Mouse (Mus musculus) monocyte, adult 2 months (primary cell): ENCODE results near the gene Prkd2.
A peak's percentile ranks its signal among the peaks of the same experiment; 100 is the strongest.

Source experiments
- DNase-seq, 2 experiments: peaks; one replicate each; pipeline ENCODE4 v3.0.0; 2022; ENCODE audit warnings: low spot score in 2 of 2, low read depth in 1 of 2

The Prkd2 gene

DNA sequence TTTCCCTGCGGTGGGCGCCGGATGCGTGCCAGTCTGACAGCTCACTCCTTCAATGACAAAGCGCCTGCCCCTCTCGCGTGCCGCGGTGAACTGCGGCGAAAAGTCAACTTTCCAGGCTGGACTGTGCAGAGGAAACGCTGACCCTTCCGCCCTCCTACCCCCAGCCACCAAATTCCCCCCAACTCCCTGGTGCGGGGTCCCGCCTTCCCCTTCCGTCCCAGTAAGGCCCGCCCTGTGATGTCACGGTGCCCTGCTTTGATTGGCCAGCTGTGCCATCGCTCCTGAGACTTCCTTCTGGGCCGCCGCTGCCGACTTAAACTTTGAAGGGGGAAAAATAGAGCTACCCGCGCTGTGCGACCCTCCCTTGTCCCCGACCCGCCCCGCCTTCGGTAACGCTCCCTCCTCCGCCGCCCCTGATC is at the start of gene Prkd2:
Gene Prkd2 (plus strand): TSS at position 258 of the 419 bp plus-strand sequence.
- peak; percentile 36 to 76 for DNase-seq

DNA sequence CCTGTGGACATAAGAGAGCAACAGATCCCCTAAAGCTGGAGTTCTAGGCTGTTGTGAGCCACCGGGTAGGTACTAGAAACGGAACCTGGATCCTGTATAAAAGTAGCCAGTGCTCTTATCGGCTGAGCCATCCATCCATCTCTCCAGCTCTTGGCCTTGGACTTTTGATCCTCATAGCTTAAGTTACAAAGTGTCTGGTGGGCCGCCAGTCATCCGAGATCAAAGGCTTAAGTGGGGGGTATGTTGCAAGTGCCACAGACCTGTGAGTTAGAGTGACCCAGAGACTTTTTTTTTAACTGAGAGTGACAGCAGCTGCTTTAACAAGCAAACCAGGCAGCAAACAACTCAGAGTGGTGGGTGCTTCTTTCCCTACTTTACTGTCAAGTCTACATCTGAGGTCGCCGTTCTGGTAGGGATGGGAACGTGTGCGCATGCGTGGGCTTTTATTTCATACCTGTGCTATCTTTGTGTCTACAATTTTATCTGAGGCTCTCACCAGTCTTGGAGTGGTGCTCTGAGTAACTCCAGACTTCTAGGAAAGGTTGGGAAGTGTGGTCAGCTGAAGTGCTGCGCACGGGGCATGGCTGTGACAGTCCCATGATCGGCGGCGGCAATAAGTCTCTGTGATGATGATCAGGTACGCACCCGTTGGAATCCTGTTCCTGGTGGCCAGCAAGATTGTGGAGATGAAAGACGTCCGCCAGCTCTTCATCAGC is 49.5 kb upstream of the Prkd2 start:
- no peak for DNase-seq

DNA sequence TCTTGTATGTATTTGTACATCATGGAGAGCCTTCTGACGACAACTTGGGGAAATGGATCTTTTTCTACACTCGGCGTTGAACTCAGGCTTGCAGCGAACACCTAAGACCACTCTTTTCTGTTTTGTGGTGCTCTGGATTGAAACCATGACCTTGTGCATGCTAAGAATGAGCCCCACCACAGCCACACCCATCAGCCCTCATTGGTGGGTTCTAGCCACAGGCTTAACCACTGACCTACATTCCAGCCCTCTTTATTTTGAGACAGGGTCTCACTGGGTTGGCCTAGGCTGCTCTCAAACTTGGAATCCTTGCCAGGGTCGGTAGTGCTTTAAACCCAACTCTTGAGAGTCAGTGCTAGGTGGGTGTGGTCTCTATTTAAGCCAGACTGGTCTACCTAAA is 47.8 kb upstream of the Prkd2 start:
- DNase-seq: no peak

DNA sequence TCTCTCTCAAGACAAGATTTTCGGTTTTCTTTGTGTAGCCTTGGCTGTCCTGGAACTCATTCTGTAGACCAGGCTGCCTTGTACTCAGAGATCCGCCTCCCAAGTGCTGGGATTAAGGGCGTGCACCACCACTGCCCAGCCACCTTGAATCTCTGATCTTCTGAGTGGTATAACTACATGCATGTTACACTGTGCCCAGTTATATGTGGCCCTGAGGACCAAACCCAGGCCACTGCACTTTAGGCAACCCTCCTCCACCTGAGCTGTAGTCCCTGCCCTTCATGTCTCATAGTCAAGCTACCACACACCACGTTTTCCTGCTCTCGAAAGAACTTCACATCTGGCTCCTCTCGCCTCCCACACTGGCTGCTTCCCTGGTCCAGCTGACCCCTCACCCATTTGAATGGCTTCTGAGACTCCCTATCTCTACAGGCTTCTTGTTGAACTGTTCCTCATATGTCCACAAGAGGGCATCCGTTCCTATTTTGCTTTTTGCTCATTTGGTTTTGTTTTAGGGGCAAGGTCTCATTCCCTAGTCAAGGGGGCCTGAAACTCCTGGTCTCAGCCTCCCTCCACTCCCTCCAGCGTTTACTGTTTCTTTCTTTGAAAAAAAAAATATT is 38.2 kb upstream of the Prkd2 start:
- DNase-seq: no peak

DNA sequence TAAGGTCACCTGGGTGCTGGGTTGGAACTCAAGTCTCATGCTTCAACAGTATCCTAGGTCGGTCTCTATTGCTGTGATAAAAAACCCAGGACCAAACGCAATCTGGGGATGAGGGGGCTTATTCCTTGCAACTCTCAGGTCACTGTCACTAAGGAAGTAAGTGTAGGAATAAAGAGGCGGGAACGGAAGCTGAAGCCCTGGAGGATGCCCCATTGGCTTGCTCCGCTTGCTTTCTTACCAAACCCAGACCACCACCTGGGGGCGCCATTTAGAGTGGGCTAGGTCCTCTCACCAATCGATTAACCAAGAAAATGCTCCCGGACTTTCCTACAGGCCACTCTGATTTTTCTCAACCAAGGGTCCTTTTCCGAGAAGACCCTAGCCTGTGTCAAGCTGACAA is 34.8 kb upstream of the Prkd2 start:
- DNase-seq: no peak

DNA sequence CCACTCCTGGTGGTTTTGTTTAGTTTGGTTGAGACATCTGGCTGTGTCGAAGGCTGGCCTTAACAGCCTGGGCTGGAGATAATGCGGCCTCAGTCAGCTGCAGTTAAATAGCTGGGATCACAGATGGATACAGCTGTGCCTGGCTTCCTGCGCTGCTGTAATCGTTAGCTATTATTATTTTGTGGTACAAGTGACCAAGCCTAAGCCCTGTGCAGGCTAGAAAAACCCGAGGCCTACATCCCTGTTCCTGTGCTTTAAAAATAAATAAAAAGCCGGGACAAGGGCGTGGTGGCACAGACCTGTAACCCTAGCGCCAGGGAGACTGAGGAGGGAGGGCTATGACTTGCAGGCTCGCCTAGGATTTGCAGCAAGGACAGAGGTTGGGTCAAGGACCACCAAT is 34.1 kb upstream of the Prkd2 start:
- no peak for DNase-seq

DNA sequence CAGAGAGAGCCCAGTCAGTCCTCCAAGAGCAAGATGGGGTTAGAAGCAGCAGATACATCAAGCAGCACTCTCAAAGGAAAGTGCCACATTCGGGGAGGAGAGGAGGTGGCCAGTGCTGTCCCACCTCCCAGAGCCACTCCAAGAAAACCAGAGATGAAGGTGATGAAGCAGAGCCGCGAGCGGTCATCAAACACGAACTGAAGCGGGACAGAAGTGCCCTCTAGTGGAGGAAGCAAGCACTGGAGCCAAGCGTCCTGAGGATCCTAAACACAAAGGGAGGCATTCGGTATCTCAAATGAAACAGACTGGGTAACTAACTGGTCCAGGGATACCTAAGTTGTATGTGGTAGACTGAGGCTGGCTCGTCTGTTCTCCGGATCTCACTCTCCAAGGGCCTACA is 33.0 kb upstream of the Prkd2 start:
- no peak for DNase-seq

DNA sequence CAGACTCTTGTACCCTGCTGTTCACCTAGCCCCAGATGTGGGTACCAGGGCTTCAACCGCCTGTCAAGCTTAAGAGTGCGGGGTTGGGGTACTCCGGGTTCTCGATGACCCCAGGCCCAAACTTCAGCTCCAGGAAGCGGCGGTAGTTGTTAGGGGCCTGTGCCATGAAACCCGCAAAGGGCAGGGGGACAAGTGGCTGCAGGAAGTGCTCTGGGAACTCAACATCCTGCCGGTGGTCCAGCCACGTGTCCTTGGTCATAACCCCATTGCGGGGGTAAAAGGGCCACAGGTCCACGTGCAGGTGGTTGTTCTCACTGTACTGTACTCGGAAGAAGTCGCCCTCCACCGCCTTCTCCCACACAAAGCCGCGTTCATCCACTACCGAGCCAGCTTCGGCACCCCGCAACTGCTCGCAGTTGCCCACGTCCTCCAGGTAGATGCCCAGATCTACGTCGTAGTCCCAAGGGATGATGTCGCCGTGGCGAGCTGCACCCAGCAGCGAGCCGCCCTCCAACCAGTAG is 32.2 kb upstream of the Prkd2 start:
- no peak for DNase-seq

DNA sequence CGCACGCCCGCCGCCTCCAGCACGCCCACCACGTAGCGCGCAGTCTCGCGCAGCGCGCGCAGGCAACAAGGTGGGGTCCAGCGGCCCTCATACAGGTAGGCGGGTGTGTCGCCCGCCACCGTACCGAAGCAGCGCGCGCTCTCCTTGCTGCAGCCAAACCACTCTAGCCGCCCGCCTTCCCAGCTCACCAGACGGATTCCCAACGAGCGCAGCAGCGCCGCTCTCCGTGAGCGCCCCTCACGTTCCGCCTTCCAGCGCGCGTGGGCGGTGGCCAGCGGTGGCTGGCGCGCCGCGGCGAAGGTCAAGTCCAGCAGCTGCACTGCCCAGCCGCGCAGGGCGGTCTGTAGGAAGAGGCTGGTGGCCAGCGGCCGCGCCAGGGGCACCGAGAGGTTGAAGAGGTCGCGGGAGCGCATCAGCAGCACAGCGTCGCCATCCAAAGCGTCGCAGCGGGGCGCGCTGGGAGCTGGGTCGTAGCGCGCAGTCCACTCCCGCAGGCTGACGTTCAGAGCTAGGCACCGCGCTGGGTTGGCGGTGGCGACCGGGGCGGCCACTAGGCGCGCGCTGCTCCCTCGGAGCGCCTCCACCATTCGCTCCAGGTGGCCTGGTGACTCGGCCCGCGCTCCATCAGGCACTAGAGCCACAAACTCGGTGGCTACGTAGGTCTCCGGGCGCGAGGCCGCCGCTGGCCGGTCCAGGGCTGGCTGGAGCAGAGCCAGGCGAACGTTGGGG is 31.6 kb upstream of the Prkd2 start:
- no peak for DNase-seq

DNA sequence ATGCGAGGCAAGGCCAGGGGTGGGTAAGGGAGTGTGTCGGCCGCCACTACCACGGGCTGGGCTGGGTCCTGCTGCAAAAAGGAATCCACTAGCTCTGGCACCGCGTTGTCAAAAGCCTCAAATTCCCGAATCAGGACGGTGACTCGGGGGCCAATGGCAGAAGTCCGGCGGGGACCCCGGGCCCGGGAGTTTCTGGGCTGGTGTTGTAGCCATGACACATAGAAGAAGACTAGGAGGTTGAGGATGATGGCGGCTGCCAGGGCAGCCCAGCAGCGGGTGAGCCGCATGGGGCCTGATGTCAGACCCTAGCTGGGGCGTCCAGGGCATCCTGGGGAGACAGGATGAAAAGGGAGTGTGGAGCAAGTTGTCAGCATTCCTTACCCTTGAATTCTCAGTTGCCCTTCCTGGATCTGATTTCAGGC is 31.0 kb upstream of the Prkd2 start:
- no peak for DNase-seq

DNA sequence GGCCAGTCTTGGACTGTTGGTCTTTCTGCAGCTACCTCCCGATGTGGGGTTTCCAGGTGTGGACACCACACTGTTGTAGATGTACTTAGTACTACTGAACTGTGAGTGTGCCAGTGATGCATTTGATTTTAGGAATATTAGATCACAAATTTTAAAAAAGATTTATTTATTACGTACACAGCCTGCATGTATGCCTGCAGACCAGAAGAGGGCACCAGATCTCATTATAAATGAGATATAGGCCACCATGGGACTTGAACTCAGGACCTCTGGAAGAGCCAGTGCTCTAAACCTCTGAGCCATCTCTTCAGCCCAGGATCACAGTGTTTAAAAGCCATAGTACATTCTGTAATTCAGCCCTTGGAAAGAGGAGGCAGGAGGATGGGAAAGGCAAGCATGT is 30.2 kb upstream of the Prkd2 start:
- DNase-seq: no peak

DNA sequence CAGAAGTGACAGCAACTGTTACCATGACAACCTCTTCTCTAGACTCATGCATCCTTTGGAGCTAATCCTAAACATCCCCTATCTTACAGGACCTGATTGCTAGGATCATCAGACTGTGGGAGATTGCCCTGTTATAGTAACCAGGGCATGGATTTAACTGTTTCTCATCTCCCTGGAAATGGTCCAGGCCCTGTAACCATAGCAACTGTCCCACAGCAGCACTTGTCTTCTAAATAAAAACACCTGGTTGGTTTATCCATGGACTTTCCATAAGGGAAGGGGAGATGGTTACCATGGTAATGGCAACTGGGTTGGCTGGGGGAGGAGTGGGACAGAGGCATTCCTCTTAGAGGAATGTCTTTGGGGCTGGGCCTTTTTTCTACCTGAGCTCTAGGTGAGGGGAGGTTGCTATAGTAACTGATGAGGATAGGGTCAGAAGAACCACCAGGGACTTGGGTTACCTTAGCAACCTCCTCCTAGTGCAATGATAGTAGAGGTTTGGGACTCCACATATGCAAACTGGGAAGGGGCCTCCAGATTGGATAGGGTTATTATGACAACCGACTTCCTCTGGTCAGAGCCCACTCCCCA is 27.3 kb upstream of the Prkd2 start, which contains the start of gene Strn4:
Gene Strn4 (plus strand): TSS at position 539 of the 591 bp plus-strand sequence.
- no peak for DNase-seq

DNA sequence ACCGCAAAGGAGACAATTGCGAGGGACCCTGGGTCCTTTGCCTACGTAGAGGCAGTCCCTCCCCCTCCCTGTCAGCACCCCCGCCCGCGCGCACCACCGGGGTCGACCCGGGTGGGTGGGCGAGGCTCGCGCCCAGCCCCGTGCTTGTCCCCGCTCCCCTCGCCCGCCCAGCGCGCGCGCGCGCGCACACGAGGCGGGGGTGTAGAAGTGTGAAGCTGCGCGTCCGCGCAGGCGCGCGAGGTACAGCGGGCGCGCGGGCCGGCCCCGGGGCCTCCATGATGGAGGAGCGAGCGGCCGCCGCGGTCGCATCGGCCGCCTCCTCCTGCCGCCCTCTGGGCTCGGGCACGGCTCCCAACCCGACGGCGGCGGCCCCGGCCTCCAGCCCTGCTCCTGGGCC is 26.6 kb upstream of the Prkd2 start:
- DNase-seq: peak; percentile 6 to 27

DNA sequence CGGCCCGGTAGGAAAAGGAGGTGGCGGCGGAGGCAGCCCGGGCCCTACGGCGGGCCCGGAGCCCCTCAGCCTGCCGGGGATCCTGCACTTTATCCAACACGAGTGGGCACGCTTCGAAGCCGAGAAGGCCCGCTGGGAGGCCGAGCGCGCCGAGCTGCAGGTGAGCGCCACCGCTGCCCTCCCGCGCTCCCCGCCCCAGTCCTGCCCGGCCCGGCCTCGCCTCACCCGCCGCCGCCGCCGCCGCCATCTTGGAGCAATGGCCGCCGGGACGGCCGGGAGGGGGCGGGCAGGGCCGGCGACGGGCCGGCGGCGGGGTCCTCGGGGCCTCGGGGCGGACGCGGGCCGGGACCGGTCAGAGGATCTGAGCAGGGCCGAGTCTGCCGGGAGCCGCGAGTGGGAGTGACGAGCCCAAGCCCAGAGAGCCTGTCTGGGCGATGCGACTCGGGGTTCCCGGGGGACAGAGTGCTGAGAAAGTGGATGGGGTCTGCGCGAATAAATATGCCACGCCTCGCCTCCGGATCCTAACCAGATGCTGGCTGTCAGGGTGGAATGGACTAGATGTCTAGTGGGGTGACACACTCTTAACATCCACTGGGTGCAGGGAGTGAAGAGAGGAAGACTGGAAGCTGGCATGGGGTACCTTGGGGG is 26.1 kb upstream of the Prkd2 start, which contains the start of gene Fkrp:
Gene Fkrp (minus strand): TSS at position 258 of the 648 bp plus-strand sequence.
- no peak for DNase-seq

DNA sequence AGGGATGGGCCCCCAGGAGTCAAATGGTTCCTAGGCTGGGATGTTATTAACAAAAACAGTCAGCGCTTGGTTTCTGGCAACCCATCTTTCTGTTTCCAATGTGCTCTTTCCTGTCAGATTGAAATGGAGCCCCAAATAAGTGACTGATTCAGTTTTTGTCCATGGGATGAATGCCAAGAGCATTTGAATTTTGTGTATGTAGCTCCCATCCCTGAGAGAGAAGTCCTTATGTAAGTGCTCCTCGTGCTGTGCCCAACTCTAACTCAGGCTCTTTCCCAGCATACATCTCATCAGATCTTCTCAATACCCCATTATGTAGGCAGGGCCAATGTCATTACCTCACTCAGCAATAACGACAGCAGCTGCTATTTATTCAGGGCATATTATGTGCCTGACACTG is 25.0 kb upstream of the Prkd2 start:
- no peak for DNase-seq

DNA sequence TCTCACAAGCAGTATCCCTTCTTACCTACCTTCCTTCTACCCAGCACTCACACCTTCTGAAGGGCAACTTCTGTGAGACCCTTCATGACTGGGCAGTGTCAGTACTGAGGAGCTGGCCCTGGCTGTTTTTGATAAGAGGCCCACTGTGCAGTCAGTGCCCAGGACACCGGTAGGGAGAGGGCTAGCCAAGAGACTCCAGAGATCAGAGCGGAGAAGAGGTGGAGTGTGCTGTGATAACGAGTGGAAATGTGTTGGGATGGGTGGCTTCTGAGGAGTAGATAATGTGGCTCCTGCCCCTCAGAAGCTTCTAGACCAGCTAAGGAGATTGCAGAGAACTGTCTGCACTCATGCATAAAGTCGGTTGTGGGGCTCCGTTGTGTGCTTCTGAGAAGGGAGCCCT is 22.9 kb upstream of the Prkd2 start:
- DNase-seq: no peak

DNA sequence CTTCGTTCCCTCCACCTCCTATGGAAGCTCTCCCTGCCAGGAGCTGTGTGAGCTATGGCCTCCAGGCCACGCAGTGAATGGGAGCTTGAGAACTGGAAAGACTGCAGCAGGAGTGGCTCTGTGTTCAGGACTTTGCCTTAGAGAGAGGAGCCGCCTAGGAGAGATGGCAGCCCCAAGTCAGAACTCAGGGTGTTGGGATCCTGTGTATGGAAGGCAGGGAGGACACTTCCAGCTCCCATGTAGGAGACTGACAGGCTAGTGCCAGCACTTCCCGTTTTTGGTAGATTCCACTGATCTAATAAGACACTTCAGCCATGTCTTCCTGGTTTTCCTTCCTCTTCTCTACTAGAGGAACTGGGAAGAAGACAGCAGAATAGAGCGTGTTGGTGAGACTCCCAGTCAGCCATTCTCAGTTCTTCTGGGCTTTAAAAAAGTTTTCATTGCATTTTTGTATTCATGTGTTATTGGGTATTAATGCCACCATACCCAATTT is 22.4 kb upstream of the Prkd2 start:
- DNase-seq: no peak

DNA sequence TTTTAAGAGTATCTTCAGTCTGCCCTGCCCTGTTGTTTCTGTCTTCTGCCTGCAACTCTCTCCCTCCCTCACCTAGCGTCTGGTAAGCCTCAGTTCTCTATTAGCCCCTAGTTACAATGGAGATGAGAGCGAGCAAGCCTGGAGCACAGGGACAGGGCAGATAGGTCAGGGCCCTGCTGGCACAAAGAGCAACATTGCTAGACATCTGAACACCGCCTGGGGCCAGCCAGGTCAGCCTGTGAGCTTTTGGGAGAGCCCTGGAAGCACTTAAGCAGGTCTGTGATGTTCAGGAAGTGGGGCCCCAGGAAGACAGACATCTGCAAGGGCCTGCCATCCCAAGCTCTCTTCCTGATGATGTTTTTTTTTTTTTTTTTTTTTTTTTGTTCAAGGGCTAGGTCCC is 21.6 kb upstream of the Prkd2 start:
- no peak for DNase-seq

DNA sequence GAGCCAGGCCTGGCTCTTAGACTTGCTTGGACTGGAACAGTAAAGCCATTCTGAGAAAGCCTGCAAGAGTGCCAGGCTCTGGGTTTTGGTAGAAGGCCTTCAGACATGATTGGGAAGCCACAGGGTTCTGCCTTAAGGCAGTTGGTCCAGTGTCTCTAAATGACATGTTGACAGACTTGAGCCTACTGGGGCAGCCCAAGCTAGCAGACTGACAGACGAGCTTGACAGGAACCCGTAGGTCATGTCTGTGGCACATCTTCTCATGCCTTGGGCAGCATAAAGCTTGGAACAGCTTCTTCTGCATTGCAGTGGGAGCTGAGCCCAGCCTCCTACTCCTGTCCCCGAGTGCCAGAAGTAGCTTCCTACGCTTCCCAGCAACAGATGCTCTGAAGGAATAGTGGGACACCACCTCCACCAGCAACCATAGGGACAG is 21.0 kb upstream of the Prkd2 start:
- DNase-seq: no peak

DNA sequence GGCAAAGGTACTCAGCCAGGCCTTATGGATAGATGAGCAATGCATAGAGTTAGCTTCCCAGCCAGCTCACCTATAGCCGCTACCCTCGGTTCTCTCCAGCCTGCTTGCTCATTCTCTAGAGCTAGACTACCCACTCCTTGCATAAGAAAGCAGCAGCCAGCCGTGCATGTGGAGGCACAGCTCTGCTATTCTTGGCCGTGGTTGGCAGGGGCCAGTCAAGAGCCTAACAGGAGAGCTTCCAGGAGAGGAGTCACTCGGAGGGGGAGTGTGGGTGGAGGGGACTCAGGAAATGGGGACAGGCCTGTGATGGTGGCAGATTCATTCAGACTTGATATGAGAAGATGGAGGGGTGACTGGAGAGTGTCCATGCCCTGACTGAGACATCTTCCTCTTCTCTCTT is 19.0 kb upstream of the Prkd2 start:
- no peak for DNase-seq

DNA sequence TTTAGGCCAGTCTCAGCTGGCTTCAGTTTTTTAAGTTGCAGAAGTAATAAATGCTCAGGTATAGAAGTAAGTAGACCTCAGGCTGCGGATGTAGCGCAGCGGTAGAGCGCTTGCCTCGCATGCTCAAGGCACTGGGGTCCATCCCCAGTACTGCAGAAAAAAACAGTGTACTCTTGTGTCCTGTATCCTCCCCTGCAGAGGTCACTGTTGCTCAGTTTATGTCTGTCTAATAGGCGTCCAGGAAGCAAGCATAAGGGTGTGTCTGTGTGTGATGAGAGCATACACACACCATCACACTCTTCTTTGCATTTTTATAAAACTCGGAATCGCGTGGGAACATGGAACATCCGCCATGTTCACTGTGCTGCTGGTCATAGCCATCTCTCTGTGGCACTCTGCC is 16.9 kb upstream of the Prkd2 start:
- no peak for DNase-seq
